Mouse (Mus musculus): ENCODE measurements at regions not wholly inside any gene's neighbourhood (a gene's known extent, or its start where the extent isn't known, plus 50 kb on each side); places are given as distances from the start of the nearest gene placed in this dataset.

DNA sequence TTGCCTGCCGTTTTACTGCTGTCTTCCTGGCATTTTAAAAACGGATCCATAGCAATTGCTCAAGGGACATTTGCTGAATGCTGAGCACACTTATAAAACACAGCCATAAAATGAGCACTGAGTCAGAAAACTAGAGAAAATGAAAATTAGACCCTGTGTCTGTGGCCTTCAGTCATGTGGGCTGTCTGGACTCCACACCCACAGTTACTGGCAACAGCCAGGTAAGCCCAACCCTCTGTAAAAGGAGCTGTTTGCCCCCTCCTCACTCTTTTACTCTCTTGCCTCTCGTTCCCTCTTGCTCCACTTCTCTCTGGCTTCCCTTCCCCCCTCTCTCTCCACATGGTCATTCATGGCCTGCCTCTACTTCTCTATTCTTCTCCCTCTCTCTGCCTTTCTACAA lies 2169.9 kb downstream of the 9330182O14Rik start:
- DNase-seq (ENCODE audit: low read depth, low spot score): no peak

- DNase-seq (ENCODE audit: low read depth, low spot score): no peak
These were observed 2175.4 kb downstream of the 9330182O14Rik start for GRCm38 (mm10) chr15:42309586-42309985.

GRCm38 (mm10) chr15:42311166-42311565 lies 2177.0 kb downstream of the 9330182O14Rik start:
- no peak for DNase-seq (ENCODE audit: low read depth, low spot score)

DNA sequence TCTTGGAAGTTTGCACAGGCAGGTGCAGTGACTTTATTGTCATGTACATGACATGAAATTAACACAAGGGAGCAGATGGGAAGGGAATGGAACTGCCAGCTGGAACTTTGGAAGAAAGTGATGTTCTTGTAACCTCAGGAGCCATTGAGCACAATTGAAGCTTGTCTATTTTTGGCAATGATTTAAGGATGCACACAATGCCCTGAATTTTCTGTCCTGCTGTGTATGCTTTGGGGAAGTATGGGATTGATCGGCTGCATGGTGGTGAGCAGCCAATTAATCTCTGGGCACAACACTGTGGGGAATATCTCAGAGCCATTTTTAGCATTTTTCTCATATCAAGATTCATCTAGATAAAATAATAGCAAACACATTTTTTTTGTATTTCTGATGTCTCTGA lies 2186.2 kb downstream of the 9330182O14Rik start:
- no peak for DNase-seq (ENCODE audit: low read depth, low spot score)

- no peak for DNase-seq (ENCODE audit: low read depth, low spot score)
These were observed 2188.8 kb downstream of the 9330182O14Rik start for GRCm38 (mm10) chr15:42322940-42323339.

DNA sequence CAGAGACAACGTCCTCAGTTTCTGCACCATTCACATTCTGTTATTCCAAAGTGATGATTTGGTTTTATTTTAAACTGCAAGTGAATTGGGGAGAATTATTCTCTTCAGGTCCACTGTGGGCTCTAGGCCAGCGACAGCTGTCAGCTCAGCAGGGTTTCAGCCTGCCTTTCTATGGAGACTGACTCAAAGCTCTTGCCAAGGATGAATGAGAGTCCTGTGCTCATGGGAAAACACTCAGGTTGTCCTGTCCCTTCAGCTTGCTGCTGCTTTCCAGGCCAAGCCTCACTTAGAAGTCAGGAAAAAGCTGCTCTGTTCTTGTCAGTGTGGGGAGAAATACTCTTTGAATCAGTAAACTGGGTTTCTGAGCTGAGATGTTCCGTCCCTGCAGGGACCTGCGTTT lies 2191.1 kb downstream of the 9330182O14Rik start:
- DNase-seq (ENCODE audit: low read depth, low spot score): no peak

GRCm38 (mm10) chr15:42328535-42328934 lies 2194.4 kb downstream of the 9330182O14Rik start:
- DNase-seq (ENCODE audit: low read depth, low spot score): no peak

DNA sequence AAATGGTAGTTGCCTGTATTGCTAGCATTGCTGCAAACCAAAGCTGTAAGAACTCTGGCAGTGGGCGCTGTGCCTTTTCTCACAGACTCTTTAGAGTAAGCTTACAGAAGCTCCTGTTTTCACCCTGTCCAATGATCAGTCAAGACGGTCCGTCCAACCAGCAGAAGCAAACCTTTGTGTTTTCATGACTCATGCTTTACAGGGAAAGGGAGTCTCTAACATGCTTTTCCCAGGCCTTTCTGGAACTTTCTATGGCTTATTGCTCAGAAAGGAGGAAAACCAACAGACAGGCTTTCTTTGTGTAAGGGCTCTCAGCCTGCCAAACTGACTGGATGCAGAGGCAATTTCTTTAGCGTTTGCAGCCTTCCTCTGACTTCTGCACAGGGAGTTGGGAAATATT lies 2195.6 kb downstream of the 9330182O14Rik start:
- DNase-seq (ENCODE audit: low read depth, low spot score): no peak

- DNase-seq (ENCODE audit: low read depth, low spot score): no peak
These were observed 2199.5 kb downstream of the 9330182O14Rik start for GRCm38 (mm10) chr15:42333642-42334041.

DNA sequence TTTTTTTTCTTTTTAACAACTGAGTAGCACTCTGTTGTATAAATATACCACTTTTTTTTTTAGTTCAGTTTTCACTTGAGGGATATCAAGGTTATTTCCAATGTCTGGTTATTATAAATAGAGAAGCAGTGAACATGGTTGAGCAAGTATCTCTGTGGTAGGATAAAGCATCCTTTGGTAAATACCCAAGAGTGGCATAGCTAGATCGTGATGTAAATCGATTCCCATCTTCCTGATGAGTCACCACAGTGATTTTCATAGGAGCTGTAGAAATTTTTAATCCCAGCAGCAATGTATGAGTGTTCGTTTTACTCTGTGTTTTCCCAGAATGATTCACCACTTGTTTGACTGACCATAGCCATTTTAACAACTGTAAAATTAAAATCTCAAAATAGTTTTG lies 2212.0 kb downstream of the 9330182O14Rik start:
- no peak for DNase-seq (ENCODE audit: low read depth, low spot score)

DNA sequence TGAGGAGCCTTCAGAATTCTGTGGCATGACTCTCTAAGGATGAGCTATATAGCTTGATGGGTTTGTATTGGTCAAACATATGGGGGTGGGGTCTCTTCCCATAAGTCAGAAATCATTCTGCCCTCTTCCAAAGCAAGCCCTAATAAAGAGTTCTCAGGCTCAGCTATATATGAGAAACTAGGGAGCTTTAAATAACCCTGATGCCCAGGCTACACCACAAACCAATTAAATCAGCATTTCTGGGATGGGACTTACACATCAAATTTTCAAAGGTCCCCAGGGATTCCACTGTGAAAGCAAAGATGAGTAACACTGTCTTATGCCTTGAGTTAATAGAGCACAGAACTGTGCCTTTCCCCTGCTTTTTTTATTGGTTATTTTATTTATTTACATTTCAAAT lies 2227.7 kb downstream of the 9330182O14Rik start:
- no peak for DNase-seq (ENCODE audit: low read depth, low spot score)

- no peak for DNase-seq (ENCODE audit: low read depth, low spot score)
These were observed 2230.8 kb downstream of the 9330182O14Rik start for GRCm38 (mm10) chr15:42364979-42365378.

DNA sequence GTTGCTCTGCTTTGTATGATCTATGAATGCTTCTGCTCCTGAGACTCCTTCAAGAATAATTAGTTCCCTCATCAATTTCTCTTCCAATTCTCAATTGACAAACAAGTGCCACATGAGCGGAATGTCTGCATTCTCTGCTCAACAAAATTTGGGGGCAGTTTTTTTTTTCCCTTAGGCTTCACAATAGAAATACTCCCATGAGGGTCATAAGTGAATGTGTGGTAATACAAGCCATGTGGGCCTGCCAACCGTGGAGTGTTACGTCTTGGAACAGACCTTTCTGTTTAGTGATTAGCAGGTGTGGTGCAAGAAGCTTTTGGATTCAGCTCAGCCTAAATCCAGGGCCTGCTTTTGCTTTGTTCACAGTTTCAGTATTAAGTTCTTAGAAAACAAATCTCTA lies 2232.6 kb downstream of the 9330182O14Rik start:
- no peak for DNase-seq (ENCODE audit: low read depth, low spot score)

DNA sequence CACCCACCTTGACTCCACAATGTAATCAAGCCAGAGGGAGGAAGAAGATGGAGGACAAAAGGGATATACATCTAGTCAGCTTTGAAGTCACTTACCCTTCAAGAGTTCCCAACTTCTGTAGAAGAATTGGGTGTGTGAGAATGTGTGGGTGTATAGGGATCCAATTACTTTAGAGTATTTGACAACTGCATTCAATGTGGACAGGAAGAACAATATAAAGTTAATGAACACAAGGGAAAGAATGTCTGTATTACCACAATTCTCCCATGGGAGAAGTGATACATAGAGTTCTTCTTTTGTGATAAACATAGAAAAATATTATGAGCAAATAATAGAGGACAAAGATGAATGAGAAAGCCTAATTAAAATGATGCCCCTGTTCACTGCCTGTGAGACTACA lies 2235.4 kb downstream of the 9330182O14Rik start:
- no peak for DNase-seq (ENCODE audit: low read depth, low spot score)

DNA sequence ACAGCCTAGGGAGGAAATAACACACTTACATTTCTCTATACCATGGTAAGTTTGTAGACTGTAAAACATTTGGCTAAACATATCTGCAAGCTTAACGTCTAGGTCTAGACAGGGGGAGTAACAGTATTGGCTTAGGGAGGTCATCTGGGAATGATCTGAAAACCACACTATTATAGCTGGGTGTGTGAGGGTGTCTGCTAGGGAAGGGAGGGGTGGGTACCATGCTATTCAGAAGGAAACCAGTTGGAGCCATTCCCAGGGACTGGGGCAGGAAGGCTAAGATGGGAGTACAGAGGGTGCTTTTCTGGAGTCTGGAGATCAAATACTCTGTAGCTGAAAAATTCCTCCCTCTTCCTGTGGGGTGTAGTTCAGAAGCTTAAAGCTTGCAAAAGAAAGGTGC lies 2235.9 kb downstream of the 9330182O14Rik start:
- DNase-seq (ENCODE audit: low read depth, low spot score): no peak

DNA sequence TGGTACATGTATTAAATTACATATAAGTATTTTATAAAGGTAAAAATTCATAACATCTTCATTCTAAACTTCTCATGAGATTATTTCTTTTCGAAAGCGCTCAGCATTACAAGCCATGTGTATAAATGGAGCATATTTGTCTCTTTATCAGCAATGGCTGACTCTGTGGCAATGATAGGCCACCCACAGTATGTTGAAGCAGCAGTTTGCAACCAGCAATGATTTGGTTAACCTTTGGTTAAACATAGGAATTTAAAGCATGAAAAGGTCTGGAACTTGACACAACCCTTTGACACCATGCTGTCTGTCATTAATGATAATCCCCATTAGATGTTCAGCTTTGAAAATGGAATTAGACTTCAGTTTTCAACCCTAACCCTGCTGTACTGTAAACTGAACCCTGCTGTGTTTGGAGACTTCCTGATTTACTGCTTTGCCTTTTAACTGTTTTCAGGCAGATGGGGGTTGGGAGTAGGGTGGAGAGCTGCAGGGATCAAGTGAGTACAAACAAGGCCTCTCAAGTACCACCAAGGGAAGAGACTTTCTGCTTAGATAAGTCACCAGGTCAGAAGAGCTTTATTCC lies 2238.6 kb downstream of the 9330182O14Rik start:
- no peak for DNase-seq (ENCODE audit: low read depth, low spot score)
